Mouse (Mus musculus) mesoderm, embryonic 11.5 days (tissue): ENCODE results near the gene Gale.
A peak's percentile ranks its signal among the peaks of the same experiment; 100 is the strongest.

Experiments
- DNase-seq: peaks from one replicate; pipeline ENCODE4 v3.0.0-alpha.2; 2012; ENCODE audit warnings: low read depth, low spot score

The Gale gene

GRCm38 (mm10) chr4:135943389-135943788 is 20.1 kb upstream of the Gale start:
- DNase-seq, result no peak

- no peak for DNase-seq
Observed at GRCm38 (mm10) chr4:135945706-135946105, 17.8 kb upstream of the Gale start.

DNA sequence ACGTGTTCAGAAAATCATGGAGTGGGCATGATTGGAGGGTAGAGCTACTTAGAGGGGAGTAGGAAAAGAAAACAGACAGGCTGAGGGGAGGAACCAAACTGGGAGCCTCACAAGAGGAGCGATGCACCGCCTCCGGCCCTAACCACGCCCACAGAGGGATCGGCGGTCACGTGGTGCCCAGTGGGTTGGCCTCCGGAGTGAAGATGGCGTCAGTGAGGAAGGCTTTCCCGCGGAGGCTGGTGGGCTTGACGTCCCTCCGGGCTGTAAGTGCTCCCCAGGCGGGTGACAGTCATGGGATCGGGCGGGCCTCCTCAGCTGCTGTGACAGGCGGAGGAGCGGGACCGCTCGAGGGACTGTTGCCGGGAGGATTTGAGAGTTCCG is 17.3 kb upstream of the Gale start, which contains the start of gene Hmgcl:
Hmgcl (plus strand) TSS at position 171 of the 381 bp plus-strand sequence.
- DNase-seq, result peak; percentile 94

- no peak for DNase-seq
Observed at GRCm38 (mm10) chr4:135946659-135947301, 16.7 kb upstream of the Gale start.

DNA sequence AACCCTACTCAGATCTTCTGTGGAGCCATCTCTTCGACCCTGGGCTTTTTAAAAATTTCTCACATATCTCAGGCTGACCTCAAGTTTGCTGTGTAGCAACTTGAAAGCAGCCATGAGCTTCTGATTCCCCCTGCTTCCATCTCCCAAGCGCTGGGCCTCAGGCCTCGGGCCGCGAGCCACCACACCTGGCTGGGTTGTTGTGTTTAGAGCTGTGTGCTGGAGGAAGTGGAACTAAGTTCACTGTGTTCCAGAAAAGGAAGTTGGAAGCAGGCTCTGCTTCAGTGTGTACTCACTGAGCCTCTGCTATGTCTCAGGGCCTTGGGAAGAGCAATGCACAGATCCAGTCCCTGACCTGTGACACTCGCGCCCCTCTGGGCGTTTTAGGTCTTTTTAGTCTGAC is 15.4 kb upstream of the Gale start:
- DNase-seq, result no peak

DNA sequence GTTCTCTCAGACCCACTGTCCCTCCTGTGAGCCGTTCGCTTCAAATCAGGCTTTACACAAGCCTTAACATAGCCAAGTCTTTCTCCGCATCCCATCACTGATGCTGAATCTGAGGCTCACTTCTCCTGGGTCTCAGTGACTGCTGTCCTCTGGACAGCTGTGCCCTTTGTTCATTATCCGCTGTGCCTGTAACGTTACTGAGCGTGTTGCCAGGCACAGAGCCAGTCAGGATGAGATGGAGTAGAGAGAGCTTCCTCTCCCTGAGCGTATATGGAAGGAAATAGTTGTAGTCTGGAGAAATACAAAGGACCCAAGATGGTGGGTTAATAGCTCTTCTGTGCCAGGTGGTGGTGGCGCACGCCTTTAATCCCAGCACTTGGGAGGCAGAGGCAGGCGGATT is 14.1 kb upstream of the Gale start:
- DNase-seq, result no peak

DNA sequence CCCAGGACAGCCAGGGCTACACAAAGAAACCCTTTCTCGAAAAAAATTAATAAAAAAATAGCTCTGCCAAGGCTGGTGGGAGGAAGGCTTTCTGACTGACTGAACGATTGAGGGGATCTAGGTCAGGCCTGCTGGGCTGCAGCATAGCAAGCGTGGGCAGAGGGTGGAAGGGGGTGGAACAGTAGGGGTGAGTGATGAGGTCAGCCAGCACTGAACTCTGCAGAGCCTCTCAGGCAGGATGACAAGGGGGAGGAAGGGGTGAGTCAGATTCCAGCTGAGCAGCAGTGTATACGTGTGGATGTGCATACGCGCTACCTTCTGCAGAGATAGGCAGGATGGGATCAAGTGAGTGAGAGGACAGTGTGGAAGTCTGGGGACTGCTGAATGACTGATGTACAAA is 13.6 kb upstream of the Gale start:
- DNase-seq, result no peak

GRCm38 (mm10) chr4:135950365-135950764 is 13.2 kb upstream of the Gale start:
- DNase-seq, result no peak

DNA sequence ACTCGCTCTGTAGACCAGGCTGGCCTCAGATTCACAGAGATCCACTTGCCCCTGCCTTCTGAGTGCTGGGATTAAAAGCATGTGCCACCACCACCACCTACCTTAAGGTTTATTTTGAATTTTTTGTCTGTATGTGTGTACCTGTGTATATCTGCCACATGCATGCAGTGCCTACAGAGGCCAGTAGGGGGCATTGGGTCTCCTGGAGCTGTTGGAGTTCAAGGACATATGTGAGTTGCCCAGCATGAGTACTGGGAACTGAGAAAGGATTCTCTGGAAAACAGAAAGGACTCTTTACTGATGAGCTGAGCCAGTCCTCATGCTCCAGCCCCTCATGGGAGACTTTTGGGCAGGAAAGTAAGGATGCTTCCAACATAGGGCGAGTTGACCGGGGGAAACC is 12.0 kb upstream of the Gale start:
- DNase-seq, result no peak

DNA sequence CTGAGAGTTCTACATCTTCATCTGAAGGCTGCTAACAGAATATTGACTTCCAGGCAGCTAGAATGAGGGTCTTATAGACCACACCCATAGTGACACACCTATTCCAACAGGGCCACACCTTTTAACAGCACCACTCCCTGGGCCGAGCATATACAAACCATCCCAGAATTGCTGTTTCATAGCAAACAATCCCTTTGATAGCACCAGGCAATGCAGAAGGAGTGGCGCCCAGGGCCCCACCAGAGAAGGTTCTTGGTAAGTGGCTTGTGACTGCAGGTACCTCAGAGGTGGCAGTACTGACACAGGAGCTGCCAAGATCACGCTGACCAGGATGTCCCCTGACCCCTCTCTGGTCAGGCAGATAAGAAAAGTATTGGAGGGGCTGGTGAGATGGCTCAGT is 10.3 kb upstream of the Gale start:
- DNase-seq, result no peak

- peak; percentile 80 for DNase-seq
Observed at GRCm38 (mm10) chr4:135954241-135954640, 9.3 kb upstream of the Gale start.

GRCm38 (mm10) chr4:135955886-135956285 is 7.6 kb upstream of the Gale start:
- DNase-seq, result no peak

DNA sequence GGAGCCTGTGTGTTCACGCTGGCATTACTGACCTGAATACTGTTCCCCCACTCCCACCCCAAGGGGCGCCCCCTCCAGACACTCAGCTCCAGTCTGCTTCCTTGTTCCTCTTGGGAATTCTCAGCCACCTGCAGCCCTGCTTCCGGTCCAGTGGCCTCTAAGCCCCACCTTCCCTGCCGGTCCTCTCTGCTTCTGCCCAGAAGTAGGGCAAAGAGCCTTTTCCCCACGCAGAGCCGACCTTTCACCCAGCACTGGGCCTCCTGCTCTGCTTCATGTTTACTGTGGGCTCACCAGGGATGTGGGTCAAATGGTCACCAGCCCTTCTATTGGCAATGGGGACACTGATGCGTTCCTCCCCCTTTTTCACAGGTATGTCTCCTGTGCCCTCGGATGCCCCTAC is 5.2 kb upstream of the Gale start:
- no peak for DNase-seq

GRCm38 (mm10) chr4:135960717-135961116 is 2.8 kb upstream of the Gale start:
- peak; percentile 88 for DNase-seq

DNA sequence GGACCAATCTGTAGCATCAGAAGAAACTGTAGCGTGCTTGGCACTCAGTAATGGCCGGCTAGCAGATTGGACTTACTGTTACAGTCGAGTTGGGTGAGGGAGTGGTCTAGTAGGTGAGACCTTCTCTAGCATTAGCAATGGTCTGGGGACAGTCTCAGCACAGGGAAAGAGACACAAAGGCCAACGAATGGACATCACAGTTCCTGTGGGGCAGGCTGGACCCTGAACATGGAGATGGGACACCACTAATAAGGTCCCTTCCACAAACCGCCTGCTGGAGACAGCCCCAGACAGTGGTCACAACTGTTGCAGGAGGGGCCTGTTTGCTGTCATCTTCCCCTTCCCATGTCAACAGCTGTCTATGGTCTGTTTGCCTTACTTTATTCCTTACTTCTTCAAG is 1.8 kb upstream of the Gale start:
- DNase-seq, result no peak

DNA sequence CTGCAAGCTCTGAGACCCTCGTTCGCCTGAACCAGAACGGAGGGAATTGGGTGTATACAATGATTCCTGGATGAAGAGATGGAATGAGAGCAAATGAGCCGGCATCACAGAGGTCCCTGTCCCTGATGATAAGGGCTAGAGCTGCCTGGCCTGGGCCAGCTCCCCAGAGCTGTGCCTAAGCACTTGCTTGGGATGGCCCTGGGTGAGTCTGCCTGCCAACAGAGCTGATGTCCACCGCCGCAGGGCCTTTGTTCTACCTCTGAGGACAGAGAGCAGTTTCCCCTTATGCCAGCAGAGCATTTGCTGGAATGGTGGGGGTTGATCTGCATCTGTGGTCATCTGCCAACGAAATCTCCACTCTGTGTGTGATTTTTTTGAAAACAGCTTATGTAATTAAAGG is 1.3 kb upstream of the Gale start:
- DNase-seq, result no peak

DNA sequence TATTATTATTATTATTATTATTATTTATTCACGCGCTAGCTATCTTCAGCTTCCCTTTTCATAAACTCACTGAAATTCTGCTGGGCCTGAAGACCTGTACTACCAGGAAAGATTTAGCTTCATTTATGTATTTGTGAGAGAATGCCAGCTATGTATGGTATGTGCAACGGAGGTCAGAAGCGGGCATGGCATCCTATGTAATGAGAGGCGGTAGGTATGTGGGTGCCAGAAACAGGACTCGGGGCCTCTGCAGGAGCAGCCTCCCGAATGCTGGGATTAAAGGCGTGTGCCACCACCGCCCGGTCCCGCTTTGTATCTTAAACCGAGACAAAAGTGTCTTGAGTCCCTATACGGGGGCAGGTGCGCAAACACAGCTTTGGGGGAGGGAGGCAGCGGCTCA is 581 bp upstream of the Gale start:
- peak; percentile 41 for DNase-seq

GRCm38 (mm10) chr4:135964426-135964825 is 899 bp downstream of the Gale start:
- DNase-seq, result no peak

GRCm38 (mm10) chr4:135965113-135965512 is 1.6 kb downstream of the Gale start:
- DNase-seq, result no peak

DNA sequence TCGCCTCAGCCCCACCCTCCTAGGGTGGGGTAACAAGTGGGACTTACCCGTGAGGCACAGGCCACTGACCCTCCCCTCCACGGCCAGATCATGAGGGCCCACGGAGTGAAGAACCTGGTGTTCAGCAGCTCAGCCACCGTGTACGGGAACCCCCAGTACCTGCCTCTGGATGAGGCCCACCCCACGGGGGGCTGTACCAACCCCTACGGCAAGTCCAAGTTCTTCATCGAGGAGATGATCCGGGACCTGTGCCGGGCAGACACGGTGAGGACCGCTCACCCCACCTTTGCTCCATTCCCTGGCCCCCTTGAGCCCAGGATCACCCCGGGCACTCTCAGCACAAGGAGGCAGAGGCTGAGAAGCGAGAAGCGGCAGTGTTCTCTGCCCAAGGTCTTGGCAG is 2.8 kb downstream of the Gale start:
- DNase-seq, result no peak

DNA sequence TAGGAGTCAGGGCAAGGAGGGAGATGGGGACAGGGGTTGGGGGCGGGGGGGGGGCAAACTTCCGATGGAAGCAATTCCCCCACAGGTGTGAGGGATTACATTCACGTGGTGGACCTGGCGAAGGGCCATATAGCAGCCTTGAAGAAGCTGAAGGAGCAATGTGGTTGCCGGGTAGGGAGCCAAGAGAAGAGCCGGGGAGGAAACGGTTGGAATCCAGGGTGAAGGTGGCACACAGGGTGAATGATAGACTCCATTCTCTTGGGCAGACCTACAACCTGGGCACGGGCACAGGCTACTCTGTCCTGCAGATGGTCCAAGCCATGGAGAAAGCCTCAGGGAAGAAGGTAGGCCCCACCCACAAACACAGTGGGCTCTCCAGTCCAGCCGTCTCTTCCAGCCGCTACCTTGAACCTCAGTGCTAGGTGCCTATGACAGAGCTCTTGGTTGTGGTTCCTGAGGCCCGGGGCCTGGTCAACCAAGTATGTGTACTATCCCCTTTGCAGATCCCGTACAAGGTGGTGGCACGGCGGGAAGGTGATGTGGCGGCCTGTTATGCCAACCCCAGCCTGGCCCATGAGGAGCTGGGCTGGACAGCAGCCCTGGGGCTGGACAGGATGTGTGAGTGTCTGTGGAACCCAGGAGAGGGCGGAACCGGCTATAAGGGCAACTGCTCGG is 3.7 kb downstream of the Gale start:
- DNase-seq, result no peak

DNA sequence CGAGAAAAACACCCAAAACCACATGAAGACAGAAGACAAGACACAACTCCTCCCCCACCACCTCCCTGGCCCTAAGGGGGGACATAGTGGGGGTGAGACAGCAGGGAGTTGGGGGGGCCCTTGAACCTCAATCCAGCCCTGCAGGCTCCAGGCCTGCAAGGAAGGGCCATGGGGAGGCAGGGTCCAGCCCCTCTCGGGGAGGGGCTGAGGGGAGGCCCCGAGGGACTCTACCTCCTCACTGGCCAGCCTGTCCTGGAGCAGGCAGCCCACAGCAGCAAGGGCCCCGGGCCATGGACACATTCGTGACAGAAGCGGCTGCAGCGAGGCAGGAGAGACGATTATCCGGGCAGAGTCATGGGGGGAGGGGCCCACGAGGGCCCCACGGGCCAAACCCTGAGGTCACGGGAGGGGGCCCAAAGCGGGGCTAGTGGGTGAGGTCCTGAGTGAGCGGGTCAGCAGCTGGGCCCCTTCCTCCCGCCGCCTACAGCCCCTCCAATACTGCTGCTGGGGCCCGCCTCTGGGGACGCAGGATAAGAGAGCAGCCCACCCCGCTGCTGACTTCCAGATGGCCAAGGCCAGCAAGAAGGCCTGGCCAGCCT is 4.8 kb downstream of the Gale start:
- no peak for DNase-seq

DNA sequence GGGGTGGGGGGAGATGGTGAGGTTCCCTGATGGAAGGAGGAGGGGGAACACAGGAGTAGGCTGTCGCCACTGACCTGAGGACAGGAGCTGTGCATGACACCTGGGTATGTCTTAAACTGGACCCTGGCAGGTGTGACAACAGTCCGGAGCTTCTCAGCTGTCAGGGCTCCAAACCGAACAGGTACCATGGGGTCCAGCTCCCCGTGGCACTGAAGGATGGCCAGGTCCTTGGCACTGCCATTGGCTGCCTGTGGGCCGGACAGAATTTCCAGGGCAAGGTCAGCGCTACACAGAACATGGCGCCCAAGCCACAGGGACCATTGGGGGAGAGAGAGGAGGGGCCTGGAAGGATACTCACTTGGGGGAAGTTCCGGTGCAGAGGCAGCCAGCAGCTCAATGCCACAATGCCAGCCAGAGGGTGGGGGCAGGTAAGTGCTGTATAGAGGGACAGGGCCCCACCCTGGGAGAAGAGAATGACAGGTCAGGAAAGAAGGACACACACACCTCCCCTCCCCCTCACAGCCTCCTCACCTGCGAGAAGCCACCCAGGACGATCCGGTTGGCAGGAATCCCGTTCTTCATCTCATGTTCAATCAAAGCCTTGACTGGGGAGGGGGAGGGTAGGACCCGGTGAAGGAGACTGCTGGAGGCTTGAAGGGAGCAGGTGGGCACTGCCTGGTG is 5.7 kb downstream of the Gale start:
- DNase-seq, result no peak
